Mouse (Mus musculus) limb, embryonic 11.5 days (tissue): Measurements from ENCODE around the gene 4933415F23Rik. TPM values are rescaled to one million over a fixed set of nuclear protein-coding genes. Genes with fewer than 3 reads are reported as not detected.
"Not testable (repeated sequence)": the region's sequence is repeated elsewhere in the genome, so short reads cannot be mapped to it uniquely, and the experiment has no call there.

Experiments used
- ATAC-seq: fragments of 200-750 bp; cut with Nextera tagmentation; 2 replicates; pipeline ENCODE4 v1.8.0; 2017; ENCODE audit warnings: low read depth; ENCODE audit not compliant: insufficient number of reproducible peaks, low FRiP score, low TSS enrichment
- DNase-seq: peaks from one replicate; pipeline ENCODE4 v3.0.0-alpha.2; 2015; ENCODE audit warnings: low spot score
- H3K27ac ChIP-seq: fragments of 300-500 bp; sonication (generic); replicated peaks from 2 replicates; pipeline ENCODE4 v1.5.1; 2014; ENCODE audit warnings: low read depth, mild to moderate bottlenecking, low read length
- H3K27me3 ChIP-seq: fragments of 300-500 bp; sonication (generic); 2 replicates; pipeline ENCODE4 v1.6.1; 2014; ENCODE audit warnings: mild to moderate bottlenecking, low read length, mixed read lengths; ENCODE audit not compliant: control insufficient read depth, insufficient read depth
- H3K36me3 ChIP-seq: fragments of 300-500 bp; sonication (generic); 2 replicates; pipeline ENCODE4 v1.6.1; 2014; ENCODE audit warnings: mild to moderate bottlenecking, low read length, moderate library complexity, mixed read lengths; ENCODE audit not compliant: control insufficient read depth, insufficient read depth
- H3K4me1 ChIP-seq: fragments of 300-500 bp; sonication (generic); 2 replicates; pipeline ENCODE4 v1.6.1; 2014; ENCODE audit warnings: low read length, mixed read lengths; ENCODE audit not compliant: control insufficient read depth, insufficient read depth
- H3K4me2 ChIP-seq: fragments of 300-500 bp; sonication (generic); 2 replicates; pipeline ENCODE4 v1.6.1; 2014; ENCODE audit warnings: low read depth, mild to moderate bottlenecking, moderate library complexity; ENCODE audit not compliant: severe bottlenecking
- H3K4me3 ChIP-seq: fragments of 300-500 bp; sonication (generic); 2 replicates; pipeline ENCODE4 v1.5.1; 2014; ENCODE audit warnings: low read depth, low read length
- H3K9ac ChIP-seq: fragments of 300-500 bp; sonication (generic); 2 replicates; pipeline ENCODE4 v1.6.1; 2014; ENCODE audit warnings: mild to moderate bottlenecking, low read length
- H3K9me3 ChIP-seq: fragments of 300-500 bp; sonication (generic); 2 replicates; pipeline ENCODE4 v1.6.1; 2016; ENCODE audit warnings: low read length; ENCODE audit not compliant: control insufficient read depth
- WGBS: fragments of 180-500 bp; shearing (Covaris S2); extraction: QIAGEN DNeasy Blood & Tissue Kit; methylation state at CpG from one replicate; pipeline ENCODE4 v1.1.7; 2014; 5-methylcytosine and 5-hydroxymethylcytosine counted together
- polyA plus RNA-seq: library from polyadenylated mRNA; unstranded; fragments of >200 nt; fragmentation: Nextera tagmentation; extraction: Ambion mirVana; gene quantifications from 2 replicates; pipeline ENCODE4 v1.2.1, GENCODE M21; 2014

Gene 4933415F23Rik
- not detected in 2 replicates for polyA plus RNA-seq

DNA sequence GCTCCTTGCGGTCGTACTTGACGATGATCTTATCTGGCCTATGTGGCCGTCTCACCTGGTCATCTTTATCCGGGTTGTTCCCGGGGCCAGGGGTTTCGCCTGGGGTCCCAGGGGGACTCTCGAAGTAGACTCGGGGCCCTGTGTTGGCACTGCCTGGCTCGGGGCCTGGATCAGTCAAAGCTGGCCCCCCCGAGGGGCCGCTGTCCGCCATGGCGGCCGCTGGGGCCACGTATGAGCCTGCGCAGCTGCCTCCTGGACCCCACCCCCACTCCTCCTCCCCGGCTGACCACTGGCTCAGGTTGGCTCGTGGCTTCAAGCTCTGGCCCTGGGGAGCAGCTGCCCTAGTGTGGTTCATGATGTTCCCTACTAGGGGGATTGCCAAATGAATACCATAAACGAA, at the start of gene 4933415F23Rik:
4933415F23Rik (minus strand) TSS at position 233 of the 400 bp plus-strand sequence.
- Histone ChIP-seq H3K4me2 (no peak within 1 kb of the TSS), H3K27me3 (no peaks in the 10 kb centered on the region), H3K36me3 (no peaks in the 10 kb centered on the region), H3K9ac (no peak within 1 kb of the TSS), H3K9me3 (no peaks in the 10 kb centered on the region), H3K27ac (no peak within 1 kb of the TSS), H3K4me3 (no peak within 1 kb of the TSS), H3K4me1 (no peaks in the 10 kb centered on the region)
- 93% methylated on average over 20 of the region's 20 CpGs for WGBS
- ATAC-seq (no peak), DNase-seq (no peak)

GRCm38 (mm10) chr1:23151722-23152121, 49.7 kb upstream of the 4933415F23Rik start:
- Histone ChIP-seq H3K27me3 (no peaks in the 10 kb centered on the region), H3K36me3 (no peaks in the 10 kb centered on the region), H3K27ac (no peak overlapping the region), H3K4me3 (no peak overlapping the region), H3K9ac (no peak overlapping the region), H3K4me1 (no peaks in the 10 kb centered on the region), H3K4me2 (no peak overlapping the region), H3K9me3 (no peaks in the 10 kb centered on the region)
- ATAC-seq, result no peak
- WGBS, result 65% methylated on average over 1 of the region's 1 CpGs
- DNase-seq, result no peak

GRCm38 (mm10) chr1:23146198-23146873, 44.3 kb upstream of the 4933415F23Rik start:
- 69% methylated on average over 5 of the region's 5 CpGs for WGBS
- Histone ChIP-seq H3K27ac (no peak overlapping the region), H3K4me1 (no peaks in the 10 kb centered on the region), H3K9me3 (no peaks in the 10 kb centered on the region), H3K4me3 (no peak overlapping the region), H3K36me3 (no peaks in the 10 kb centered on the region), H3K4me2 (no peak overlapping the region), H3K27me3 (no peaks in the 10 kb centered on the region), H3K9ac (no peak overlapping the region)
- DNase-seq, result no peak
- ATAC-seq, result no peak

DNA sequence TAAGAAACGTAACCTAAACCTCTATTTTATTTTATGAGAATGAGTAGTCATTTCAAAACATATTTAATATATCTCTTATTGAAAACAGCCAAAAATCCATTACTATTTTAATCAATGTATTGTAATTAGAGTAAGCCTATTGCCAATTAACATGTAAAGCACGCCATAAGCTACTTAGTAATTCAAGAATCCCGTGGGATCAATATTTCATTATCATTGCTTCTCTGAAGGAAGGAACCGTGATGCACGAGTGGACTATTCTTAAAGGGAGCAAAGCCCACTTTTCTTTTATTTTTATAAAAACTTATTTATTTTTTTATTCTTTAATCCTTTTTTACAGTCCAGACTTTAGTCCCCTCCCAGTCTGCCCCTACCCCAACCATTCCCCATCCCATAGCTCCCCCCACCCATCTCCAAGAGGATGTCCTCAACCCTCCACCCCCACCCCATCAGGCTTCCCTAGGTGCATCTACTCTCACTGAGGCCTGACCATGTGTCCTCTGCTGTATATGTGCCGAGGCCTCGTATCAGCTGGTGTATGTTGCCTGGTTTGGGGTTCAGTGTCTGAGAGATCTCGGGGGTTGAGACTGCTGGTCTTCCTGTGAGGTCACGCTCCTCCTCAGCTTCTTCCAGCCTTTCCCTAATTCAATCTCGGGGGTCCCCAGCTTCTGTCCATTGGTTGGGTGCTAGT, 39.2 kb upstream of the 4933415F23Rik start:
- no peak overlapping the region for H3K27ac ChIP-seq
- DNase-seq, result no peak
- no peak for ATAC-seq
- no peaks in the 10 kb centered on the region for H3K4me1 ChIP-seq
- no peaks in the 10 kb centered on the region for H3K27me3 ChIP-seq
- no peaks in the 10 kb centered on the region for H3K36me3 ChIP-seq
- H3K9me3 ChIP-seq, result no peaks in the 10 kb centered on the region
- no peak overlapping the region for H3K4me3 ChIP-seq
- 89% methylated on average over 10 of the region's 10 CpGs for WGBS
- H3K4me2 ChIP-seq, result no peak overlapping the region
- H3K9ac ChIP-seq, result no peak overlapping the region

DNA sequence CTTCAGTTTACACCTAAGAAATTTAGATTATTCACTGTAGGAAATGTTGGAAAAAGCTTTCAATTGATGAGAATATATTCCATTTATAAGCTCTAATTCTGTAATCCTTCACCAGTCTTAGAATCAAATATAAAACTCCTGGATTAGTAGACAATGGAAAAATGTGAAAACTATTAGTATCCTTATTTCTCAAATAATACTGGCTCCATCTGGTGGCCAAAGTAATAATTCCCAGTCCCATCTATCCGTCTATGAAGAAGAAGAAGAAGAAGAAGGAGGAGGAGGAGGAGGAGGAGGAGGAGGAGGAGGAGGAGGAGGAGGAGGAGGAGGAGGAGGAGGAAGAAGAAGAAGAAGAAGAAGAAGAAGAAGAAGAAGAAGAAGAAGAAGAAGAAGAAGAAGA, 38.5 kb upstream of the 4933415F23Rik start:
- not testable (repeated sequence) for H3K4me2 ChIP-seq, H3K4me3 ChIP-seq, H3K4me1 ChIP-seq, H3K27ac ChIP-seq, DNase-seq, H3K9me3 ChIP-seq, H3K9ac ChIP-seq, ATAC-seq, H3K27me3 ChIP-seq, H3K36me3 ChIP-seq
- WGBS, result 0% methylated on average over 1 of the region's 1 CpGs

GRCm38 (mm10) chr1:23120901-23121300, 18.8 kb upstream of the 4933415F23Rik start:
- H3K4me3 ChIP-seq, result no peak overlapping the region
- H3K4me1 ChIP-seq, result no peaks in the 10 kb centered on the region
- ATAC-seq (no peak), DNase-seq (no peak)
- no peaks in the 10 kb centered on the region for H3K36me3 ChIP-seq
- H3K27me3 ChIP-seq, result no peaks in the 10 kb centered on the region
- H3K9me3 ChIP-seq, result no peaks in the 10 kb centered on the region
- H3K4me2 ChIP-seq, result no peak overlapping the region
- 80% methylated on average over 4 of the region's 4 CpGs for WGBS
- no peak overlapping the region for H3K27ac ChIP-seq
- no peak overlapping the region for H3K9ac ChIP-seq

DNA sequence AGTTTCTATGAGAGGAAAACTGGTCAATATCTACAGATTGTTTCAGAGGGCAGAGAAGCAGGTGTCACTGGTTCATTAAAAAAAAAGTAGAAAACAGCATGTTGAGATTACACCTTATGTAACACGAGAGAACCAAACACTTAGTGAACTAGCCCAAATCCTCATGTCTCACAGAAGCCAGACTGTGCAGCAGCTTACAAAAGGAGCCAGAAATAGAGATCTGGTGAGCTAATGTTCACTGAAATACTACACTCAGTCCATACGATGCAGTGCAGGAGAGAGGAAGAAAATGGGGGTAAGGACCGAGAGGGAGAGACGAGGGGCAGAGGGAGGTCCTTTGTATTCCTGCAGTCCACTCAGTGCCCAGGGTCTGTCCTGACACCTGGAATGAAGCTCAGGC, 17.4 kb upstream of the 4933415F23Rik start:
- H3K4me1 ChIP-seq, result no peaks in the 10 kb centered on the region
- no peak for ATAC-seq
- H3K27me3 ChIP-seq, result no peaks in the 10 kb centered on the region
- 65% methylated on average over 4 of the region's 4 CpGs for WGBS
- no peak overlapping the region for H3K4me2 ChIP-seq
- DNase-seq, result no peak
- no peaks in the 10 kb centered on the region for H3K9me3 ChIP-seq
- no peak overlapping the region for H3K9ac ChIP-seq
- no peak overlapping the region for H3K27ac ChIP-seq
- no peaks in the 10 kb centered on the region for H3K36me3 ChIP-seq
- no peak overlapping the region for H3K4me3 ChIP-seq

DNA sequence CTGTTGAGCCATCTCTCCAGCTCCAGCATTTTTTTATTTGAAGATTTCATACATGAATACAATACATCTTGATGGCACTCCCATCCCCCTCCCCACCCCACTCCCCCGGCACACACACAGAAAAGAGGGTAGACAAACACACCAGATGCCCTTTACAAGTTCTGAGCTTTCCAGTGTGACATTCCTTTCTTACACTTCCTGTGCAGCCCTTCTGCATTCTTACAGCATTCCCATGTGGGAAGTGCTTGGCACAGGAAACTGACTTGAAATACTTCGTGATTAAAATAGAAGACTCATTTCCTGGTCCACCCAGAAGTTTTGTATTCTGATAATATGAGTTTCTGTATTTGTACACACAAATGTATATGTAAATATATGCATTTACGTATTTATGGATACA, 15.4 kb upstream of the 4933415F23Rik start:
- DNase-seq (no peak), ATAC-seq (no peak)
- Histone ChIP-seq H3K27me3 (no peaks in the 10 kb centered on the region), H3K9ac (no peak overlapping the region), H3K27ac (no peak overlapping the region), H3K4me1 (no peaks in the 10 kb centered on the region), H3K9me3 (no peaks in the 10 kb centered on the region), H3K4me3 (no peak overlapping the region), H3K4me2 (no peak overlapping the region), H3K36me3 (no peaks in the 10 kb centered on the region)
- WGBS, result 70% methylated on average over 3 of the region's 3 CpGs
